Mouse (Mus musculus) adrenal gland, postnatal 10 days (tissue): ENCODE measurements at regions not wholly inside any gene's neighbourhood (a gene's known extent, or its start where the extent isn't known, plus 50 kb on each side); places are given as distances from the start of the nearest gene placed in this dataset.

Experiments
- DNase-seq: peaks from one replicate; pipeline ENCODE4 v3.0.0; 2021; ENCODE audit warnings: mixed read lengths

DNA sequence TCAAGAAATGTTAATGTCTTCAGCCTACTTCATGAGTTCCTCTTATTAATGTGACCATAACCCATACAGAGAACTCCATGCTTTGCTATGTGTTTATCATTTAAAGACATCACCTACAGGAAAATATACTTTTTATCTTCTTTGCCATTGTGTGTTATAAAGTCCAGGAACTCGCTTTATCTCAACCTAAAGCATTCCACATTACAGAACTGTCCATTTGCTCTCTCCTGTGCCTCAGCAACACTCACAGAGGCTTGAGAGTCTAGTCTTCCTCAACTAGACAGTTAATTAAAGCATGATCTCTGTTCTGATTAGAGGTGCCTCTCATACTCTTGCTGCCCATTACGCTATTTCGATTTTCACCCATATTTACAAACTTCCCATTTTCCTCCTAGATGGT is 288.4 kb downstream of the Lipi start:
- no peak for DNase-seq

DNA sequence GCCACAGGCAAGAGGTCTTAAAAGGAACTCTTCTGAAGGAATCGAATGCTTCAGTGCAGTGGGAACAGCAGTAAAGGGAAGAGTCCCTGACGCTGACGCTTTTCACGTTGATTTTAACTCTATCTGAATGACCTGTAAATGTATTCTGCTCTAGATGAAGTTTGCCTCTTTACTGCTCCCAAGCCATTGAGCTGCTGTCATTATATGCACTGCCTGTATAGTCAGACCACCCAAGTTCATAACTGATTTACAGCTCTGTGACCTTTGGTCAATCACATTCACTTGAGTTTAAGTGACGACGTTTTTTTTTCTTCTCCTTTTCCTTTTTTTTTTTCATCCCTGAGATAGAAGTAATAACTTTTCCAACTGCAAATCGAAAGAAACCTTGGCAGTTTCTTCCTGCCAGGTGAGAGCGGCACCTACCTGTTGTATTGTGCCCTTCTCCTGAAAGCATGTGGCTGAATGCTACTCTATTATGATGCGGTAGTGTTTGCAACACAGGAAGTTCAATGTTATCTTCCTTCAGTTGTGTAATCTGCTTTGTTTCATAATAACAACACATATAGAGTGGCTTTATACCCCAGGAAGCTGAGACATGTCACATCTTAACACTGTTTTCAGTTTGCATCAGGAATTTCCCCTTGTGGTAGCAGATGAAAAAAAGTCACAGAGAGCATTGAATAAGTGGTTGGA is 293.0 kb downstream of the Lipi start:
- no peak for DNase-seq

DNA sequence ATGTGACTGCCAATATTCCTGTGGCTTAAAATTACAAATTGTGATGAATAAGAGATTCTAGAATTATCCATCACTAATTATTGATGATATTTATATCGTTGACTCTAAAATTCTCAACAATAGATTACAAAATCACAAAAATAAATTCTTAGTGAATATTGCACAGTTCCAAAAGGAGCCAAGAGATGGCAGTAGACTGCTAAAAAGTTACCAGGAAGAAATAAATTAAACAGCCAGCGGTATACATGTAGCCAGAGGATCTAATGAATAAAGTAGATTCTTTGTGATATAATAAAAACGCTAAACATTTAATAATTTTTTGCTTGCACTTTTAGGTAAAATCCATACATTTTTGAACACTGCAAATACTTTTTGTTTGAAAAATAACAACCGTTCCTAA is 294.7 kb downstream of the Lipi start:
- DNase-seq = no peak

DNA sequence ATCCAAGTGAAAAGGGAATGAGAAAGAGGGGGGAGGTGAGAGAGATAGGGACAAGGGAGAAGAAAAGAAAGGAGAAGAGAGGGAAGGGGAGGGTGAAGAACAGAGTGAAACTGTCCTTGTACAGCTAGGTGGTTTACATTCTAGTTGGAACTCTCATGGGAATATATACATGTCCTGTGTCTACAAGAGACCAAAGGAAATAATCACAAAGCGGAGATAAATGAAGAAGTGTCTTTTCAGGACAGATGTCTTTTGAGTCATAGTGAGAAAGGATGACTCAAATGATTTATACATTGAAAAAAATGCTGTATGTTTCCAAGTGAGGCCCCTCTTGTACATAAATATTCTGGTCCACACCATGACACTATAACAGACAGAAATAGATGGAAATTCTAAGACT is 298.7 kb downstream of the Lipi start:
- DNase-seq = no peak

DNA sequence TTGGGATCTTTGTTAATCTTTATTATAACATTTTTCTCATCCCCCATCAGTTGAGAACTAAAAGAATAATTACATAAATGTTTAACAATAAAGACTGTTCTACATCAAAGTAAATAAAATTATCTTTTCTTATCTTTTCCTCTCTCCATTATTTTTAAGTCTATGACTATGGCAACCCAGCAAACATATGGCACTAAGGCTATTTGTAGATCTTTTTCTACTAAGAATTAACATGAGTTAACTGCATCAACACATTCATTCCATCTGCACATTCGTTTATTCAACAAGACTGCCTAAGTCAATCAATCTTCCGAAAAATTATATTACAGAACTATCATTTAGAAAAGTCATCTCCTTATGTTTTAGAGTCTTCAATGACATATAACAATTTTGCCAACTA is 300.1 kb downstream of the Lipi start:
- DNase-seq = no peak

DNA sequence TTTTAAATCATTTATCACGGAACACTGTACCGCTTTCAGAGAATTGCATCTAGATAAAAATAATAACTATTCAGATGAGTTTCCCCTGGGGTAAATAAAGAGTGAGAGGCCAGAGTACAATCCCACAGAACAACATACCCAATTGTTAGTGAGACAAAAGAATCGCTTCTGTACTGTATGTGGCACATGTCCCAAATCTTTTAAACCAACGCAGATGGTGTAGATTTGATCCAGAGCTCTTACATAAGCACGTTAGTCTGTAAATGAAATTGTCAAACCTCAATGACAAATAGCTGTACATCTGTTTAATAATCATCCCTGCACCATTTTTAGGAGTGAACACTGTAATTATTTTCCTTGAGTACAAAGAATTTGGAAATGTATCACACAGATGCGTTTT is 322.0 kb downstream of the Lipi start:
- DNase-seq = no peak

DNA sequence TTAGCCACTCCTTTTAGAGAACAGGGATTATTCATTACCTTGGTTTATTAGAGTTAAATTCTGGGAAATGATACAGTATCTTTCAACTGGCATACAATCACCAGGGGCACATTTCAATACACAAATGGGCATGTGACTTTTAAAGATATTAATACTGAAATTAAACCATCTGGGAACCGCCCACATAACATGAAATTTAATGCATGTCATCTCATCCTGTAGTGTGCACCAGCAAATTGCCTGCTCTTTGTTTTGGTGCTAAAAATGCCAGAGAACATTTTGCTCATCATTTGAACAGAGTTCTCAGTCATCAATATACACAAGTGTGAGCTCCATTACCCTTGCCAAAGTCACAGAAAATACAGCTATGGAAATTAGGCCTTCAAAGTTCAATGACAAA is 330.9 kb downstream of the Lipi start:
- no peak for DNase-seq

DNA sequence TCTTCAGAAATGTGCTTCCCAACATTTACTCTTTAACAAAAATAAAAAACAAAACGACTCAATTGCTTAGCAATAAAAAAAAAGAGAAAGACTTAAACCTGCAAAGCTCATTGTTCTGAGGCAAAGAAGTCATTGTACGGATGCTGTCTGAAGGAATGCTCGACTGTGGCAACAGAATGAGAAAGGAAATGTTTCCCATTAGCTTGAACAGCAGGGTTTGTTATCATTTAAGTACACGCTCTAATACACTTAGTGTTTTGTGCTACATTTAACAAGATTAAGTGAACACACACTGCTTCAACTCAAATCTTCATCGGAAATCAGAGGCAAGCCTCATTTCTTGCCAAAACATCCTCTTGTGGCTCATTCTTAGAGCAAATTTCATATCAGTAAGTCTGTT is 336.7 kb downstream of the Lipi start:
- DNase-seq = no peak

DNA sequence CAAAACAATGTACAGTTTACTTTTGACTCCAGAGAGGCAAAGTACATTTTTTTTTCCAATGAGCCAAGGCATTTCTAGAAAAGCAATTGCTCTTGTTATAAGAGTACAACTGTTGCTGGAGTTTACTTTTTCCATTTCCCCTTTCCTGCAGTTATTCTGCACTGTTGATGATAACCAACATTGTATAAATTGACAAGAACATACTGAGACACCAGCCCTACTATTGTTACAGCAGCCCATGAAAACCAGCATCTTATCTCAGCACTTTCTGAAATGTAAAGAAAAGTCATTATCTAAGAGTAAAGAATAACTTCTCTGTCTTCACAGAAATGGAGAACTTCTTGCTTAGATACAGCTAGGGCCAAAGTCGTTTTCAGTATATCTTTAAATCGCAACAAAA is 345.5 kb downstream of the Lipi start:
- DNase-seq = no peak

DNA sequence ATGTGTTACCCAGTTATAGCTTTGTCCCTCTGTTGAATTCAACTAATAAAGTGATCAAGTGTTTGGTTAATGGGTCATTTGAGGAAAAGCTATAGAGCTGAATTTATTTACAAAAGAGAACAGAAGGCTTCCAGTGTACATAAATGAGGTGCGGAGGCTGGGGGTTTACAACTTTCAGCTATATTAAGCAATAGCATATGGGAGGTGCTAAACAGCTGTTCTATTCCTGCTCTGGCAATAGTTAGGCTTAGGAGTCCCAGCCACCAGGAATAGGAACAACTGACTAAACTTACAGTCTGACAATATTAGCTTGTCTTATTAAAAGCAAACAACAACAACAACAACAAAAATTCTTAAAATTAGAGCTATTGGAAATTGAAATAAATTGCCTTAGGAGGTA is 353.7 kb downstream of the Lipi start:
- no peak for DNase-seq

DNA sequence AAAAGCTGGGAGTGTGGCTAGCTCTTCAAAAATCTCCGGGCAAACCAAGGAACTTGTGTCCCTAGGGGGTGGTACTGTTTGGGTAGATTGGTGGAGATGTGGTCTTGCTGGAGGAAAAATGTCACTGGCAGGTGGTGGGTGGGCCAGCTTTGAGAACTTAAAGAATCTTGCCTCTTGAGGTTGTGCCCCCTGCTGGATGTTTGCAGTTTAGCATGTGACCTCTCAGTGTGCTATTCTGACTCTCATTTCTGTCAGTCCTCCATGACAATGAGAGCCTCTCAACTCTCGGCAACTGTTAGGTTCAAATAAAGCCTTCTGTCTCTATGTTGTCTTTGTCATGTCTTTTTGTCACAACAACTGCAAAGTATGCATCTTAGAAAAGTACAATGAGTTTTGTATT is 392.5 kb downstream of the Lipi start:
- peak; percentile 9 for DNase-seq

DNA sequence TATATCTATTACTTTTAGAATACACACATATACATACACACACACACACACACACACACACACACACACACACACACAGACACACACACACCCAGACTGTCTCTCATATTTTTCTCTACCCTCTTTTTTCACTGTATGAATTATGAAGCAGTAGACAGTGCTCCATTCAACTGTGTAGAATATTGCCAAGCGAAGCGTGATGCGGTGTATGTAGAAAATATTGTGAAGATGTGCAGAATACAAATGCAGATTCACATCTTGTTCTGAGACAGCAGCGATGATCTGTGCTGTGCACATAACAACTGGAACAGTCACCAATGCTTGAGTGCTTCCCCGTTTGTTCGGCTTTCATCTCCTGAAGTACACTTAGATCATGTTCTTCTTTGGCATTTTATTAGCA is 395.5 kb downstream of the Lipi start:
- DNase-seq = no peak

DNA sequence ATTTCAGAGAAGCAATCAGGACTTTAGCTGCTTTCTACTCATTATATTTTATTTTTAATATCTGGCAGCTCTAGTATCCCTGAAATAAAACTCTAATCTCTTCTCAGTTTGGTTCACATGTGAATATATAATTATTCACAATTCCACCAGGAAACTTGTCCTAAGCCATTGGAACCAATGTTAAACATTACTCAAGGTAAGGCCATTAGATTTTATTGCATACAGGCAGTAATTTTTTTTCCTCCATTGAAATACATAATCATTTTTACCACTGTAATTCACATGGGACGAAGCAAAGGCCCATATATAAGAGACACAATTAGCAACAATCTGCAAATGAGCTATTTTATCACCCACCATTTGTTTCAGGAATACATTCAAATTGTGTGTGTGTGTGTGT is 419.8 kb downstream of the Lipi start:
- no peak for DNase-seq

DNA sequence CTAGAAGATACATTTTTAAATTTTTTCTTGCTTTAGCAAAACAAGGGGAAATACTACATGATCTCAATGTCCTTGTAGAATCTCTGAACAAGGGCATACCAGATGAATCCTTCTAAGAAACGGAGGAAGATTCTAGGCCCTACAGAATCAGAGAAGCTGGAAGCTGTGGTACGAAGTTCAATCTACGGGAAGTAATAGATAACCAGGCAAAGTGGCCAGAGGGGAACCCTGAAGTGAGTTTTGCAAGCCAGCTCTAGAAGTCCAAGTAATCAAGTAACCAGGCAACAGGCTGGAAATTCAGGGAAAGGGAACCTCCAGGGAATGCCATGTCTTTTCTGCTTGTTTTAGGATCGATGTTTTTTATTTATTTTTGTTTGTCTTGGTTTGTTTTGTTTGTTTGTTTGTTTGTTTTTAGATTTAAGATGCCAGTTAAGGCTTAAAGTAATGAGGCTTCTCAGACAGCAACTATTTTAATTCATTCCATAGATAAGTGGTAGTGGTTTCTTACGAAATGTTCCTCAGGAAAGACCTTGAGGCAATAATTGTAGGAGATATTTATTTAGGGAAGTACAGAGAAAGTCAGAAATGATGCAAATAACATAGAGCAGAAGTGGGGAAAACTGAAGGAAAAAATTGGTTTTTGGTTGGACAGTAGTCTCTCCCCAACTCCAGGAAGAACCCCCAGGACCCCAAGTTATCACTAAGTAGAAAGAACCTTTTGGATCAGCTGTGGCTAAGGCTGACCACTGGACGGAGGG is 420.7 kb downstream of the Lipi start:
- no peak for DNase-seq

DNA sequence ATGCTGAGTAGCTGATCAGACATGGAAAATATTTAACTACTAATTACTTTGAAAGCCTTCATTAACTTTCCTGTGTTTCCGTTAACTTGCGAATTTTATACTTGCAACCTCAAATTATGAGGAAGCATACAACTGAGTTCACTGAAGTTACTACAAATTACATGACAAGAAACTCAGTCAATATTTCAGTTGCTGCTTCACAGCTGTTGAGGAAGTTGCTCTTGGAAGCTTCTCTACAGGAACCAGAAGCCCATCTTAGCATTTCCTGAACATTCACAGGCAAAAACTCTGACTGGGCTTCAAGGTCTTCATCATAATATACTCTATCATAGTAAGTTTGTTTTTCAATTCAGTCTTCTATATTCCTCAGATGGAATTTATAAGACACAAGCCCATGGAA is 426.1 kb downstream of the Lipi start:
- no peak for DNase-seq

DNA sequence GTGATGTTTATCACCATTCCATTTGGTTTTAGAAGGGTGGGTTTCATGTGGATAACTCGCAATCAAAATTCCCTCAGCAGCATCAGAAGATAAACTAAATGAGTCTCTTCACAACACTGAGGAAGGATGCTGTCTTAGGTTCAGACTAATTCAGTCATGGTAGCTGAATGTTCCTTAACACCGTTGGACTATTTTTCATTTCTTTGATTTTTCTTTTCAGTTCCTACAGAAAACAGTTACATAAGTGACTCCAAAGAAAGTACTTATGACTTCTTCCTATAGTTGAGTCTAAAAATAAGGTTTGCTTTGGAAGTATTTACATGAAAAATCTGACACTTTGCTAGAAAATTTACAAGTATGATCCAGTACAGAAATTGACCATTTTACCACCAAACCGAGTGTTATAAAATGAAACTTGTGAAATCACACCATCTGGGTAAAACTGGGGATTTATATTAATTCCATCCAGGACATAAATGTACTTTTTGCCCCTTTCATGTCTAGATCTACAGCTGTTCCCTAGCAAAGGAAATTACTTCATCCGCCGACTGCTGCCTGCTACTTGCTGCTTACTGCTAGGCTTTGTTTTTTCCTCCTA is 430.3 kb downstream of the Lipi start:
- no peak for DNase-seq
